Mouse (Mus musculus): Measurements from ENCODE around the gene Mapk1ip1l. TPM values are rescaled to one million over a fixed set of nuclear protein-coding genes. Genes with fewer than 3 reads are reported as not detected.

The Mapk1ip1l gene
- 35.6 and 41.6 TPM in 2 replicates for polyA plus RNA-seq (2015; fragmentation: Nextera tagmentation; extraction: Ambion mirVana)

DNA sequence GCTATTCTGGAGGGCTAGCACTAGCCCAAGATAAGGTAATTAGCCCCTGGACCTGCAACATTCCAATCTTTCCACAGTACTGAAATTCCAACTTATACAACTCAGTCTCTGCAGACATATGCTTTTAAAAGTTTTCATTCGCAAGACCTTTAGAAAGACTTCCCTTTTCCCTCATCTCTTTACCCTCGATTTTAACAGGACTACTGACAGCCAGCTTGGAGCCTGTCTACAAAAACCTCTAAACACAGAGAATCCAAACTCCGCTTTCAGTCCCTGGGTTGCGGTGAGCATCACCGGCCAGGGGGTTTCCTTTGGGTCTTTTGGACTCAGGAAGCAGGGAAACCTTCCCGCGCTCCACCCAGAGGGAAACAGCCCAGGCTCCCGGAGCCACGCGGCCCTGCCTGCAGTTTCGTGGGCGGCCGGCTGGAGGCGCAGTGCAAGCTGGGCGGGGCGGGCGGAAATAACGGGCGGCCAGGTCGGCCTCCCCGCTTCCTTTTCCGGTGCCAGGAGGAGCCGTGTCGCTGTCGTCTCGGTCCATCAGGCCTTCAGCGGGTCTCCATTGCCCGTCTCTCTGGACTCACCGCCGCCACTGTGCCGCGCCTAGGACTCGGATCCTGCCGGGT is at the start of gene Mapk1ip1l:
Mapk1ip1l (plus strand) TSS at position 482 of the 623 bp plus-strand sequence.
- peak; percentile 91 for ATAC-seq (ENCODE audit: low FRiP score)
- peak within 1 kb of the TSS; percentile 99 for H3K27ac ChIP-seq (replicated peaks)
- peak within 1 kb of the TSS; percentile 99 for H3K4me3 ChIP-seq (replicated peaks)
- peak within 1 kb of the TSS; percentile 100 for H3K9ac ChIP-seq (replicated peaks)
- H3K4me2 ChIP-seq, result peak within 1 kb of the TSS; percentile 85
- H3K27me3 ChIP-seq (replicated peaks), result no peaks in the 10 kb centered on the region
- H3K4me1 ChIP-seq, result peaks cover 33% of the 10 kb centered on the region
- under 1% methylated on average over 34 of the region's 34 CpGs for WGBS
- H3K9me3 ChIP-seq (replicated peaks), result no peaks in the 10 kb centered on the region
- no peaks in the 10 kb centered on the region for H3K36me3 ChIP-seq

DNA sequence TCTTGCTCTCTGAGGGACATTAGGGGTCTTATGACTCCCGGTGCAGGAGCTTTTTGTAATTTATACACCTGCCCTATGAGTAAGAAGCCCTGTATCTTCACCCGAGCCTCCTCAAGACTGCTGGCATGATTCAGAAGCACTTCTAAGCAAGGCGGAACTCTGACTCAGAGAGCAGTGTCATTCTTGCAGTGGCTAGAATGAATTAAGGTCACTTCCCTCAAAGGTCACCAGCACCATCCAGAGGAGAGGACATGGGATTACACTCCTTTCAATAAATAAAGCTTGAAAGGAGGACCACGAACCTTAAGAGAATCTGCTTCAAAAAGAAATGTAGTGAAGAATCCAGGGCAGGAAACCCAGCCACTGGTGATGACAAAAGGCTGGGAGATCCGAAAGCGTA is 48.2 kb upstream of the Mapk1ip1l start:
- no peak overlapping the region for H3K27ac ChIP-seq (replicated peaks)
- H3K4me1 ChIP-seq, result no peaks in the 10 kb centered on the region
- no peak overlapping the region for H3K9ac ChIP-seq (replicated peaks)
- 89% methylated on average over 6 of the region's 6 CpGs for WGBS
- peaks cover 35% of the 10 kb centered on the region for H3K36me3 ChIP-seq
- no peak overlapping the region for H3K4me2 ChIP-seq
- H3K4me3 ChIP-seq (replicated peaks), result no peak overlapping the region
- no peaks in the 10 kb centered on the region for H3K9me3 ChIP-seq (replicated peaks)
- no peak for ATAC-seq (ENCODE audit: low FRiP score)
- no peaks in the 10 kb centered on the region for H3K27me3 ChIP-seq (replicated peaks)

DNA sequence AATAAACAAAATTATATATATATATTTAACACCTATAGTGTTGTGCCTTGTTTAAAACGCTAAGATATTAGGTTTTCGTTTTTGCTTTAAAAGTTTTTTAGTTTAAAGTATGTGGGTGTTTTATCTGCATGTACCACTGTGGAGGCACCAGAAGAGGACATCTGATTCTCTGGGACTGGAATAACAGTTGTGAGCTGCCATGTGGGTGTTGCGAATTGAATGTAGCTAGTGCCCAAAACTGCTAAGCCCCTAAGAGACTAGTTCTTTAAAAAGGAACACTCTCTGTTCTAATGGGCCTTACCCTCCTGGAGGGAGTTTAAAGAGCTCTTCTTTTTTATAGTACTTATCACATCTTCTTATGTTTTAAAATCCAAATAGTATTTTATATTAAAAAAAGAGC is 33.2 kb upstream of the Mapk1ip1l start:
- Histone ChIP-seq H3K4me1 (no peaks in the 10 kb centered on the region), H3K36me3 (peaks cover 45% of the 10 kb centered on the region), H3K9me3 (replicated peaks) (no peaks in the 10 kb centered on the region), H3K4me2 (no peak overlapping the region), H3K9ac (replicated peaks) (no peak overlapping the region), H3K27ac (replicated peaks) (no peak overlapping the region), H3K27me3 (replicated peaks) (no peaks in the 10 kb centered on the region), H3K4me3 (replicated peaks) (no peak overlapping the region)
- over 99% methylated on average over 3 of the region's 3 CpGs for WGBS
- no peak for ATAC-seq (ENCODE audit: low FRiP score)

DNA sequence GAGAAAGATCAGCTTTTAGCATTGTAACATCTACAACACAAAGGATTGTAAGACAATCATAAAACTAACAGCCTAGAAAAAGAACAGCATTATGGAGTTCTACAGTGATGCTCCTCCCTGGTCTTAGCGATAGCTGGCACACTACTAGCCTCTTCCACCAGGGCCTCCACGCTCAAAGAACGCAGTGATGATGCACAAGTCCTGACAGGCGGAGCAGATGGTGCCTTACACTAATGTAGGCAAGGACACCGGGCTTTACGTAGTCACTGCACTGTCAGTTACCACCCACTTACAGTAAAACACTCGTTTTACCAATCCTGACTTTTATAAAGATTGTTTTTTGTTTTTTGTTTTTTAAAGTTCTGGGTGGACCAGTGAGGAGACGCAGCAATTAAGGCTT is 32.2 kb upstream of the Mapk1ip1l start:
- ATAC-seq (ENCODE audit: low FRiP score), result no peak
- Histone ChIP-seq H3K27me3 (replicated peaks) (no peaks in the 10 kb centered on the region), H3K9me3 (replicated peaks) (no peaks in the 10 kb centered on the region), H3K4me2 (no peak overlapping the region), H3K9ac (replicated peaks) (no peak overlapping the region), H3K27ac (replicated peaks) (no peak overlapping the region), H3K4me1 (no peaks in the 10 kb centered on the region), H3K36me3 (peaks cover 42% of the 10 kb centered on the region), H3K4me3 (replicated peaks) (no peak overlapping the region)
- WGBS, result 93% methylated on average over 8 of the region's 8 CpGs

DNA sequence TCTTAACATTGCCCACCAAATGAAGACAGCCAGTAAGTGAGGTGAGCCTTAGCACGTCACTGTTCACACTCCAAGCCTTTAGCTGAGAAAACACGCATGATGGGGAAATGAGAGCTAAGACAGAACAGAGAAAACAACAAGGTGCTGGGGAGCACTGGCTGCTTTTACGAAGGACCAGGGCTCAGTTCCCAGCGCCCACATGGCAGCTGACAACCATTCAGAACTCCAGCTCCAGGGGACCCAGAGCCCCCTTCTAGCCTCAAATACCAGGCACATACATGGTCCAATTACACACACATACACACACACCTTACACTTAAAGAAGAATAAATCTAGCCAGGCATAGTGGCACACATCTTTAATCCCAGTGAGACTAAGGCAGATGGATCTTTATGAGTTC is 29.0 kb upstream of the Mapk1ip1l start:
- peaks cover 41% of the 10 kb centered on the region for H3K36me3 ChIP-seq
- no peak for ATAC-seq (ENCODE audit: low FRiP score)
- 96% methylated on average over 4 of the region's 4 CpGs for WGBS

DNA sequence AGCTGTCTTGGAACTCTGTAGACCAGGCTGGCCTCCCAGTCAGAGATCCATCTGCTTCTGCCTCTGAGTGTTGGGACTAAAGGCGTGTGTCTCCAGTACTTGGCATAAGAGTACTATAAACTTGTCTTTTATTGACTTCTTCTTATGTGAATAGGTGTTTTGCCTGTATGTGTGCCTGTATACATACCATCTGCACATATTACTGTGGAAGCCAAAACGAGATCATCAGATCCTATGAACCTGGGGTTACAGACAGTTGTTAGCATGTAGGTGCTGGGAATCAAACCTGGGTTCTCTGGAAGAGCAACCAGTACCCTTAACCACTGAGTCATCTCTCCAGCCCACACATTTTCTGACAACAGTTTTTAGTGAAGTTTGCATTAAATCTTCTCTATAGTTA is 28.4 kb upstream of the Mapk1ip1l start:
- WGBS, result 97% methylated on average over 2 of the region's 2 CpGs
- no peak for ATAC-seq (ENCODE audit: low FRiP score)
- peaks cover 41% of the 10 kb centered on the region for H3K36me3 ChIP-seq
- H3K4me3 ChIP-seq (replicated peaks), result no peak overlapping the region
- no peak overlapping the region for H3K4me2 ChIP-seq
- H3K9me3 ChIP-seq (replicated peaks), result no peaks in the 10 kb centered on the region
- H3K27me3 ChIP-seq (replicated peaks), result no peaks in the 10 kb centered on the region
- H3K27ac ChIP-seq (replicated peaks), result no peak overlapping the region
- H3K4me1 ChIP-seq, result peaks cover 4% of the 10 kb centered on the region; the same call in 1 of the 2 replicates
- H3K9ac ChIP-seq (replicated peaks), result no peak overlapping the region

More for the DNA sequence above, 29.0 kb upstream of the Mapk1ip1l start:
- Histone ChIP-seq H3K4me2 (no peak overlapping the region), H3K4me1 (no peaks in the 10 kb centered on the region), H3K27ac (replicated peaks) (no peak overlapping the region), H3K4me3 (replicated peaks) (no peak overlapping the region), H3K27me3 (replicated peaks) (no peaks in the 10 kb centered on the region), H3K9me3 (replicated peaks) (no peaks in the 10 kb centered on the region), H3K9ac (replicated peaks) (no peak overlapping the region)

DNA sequence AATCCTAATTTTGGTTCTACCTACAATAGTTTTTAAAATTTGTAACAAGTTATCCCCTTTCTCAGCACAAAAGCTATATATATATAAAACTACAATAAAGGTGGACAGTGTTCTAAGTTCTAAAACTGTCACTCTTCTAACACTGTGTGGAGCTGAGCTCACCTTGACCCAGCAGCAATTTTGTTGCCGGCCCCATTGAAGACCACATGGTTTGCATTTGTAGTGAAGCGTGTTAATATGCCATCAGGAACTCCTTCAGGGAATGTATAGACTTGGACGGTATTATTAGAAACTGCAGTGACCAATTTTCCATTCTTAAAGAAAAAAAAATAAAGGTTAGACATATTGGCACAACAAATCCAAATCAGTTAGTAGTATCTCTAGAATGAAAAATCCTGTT is 24.3 kb upstream of the Mapk1ip1l start:
- Histone ChIP-seq H3K4me2 (no peak overlapping the region), H3K9ac (replicated peaks) (no peak overlapping the region), H3K9me3 (replicated peaks) (no peaks in the 10 kb centered on the region), H3K4me3 (replicated peaks) (no peak overlapping the region), H3K36me3 (peaks cover 17% of the 10 kb centered on the region), H3K27me3 (replicated peaks) (no peaks in the 10 kb centered on the region), H3K4me1 (peaks cover 26% of the 10 kb centered on the region), H3K27ac (replicated peaks) (no peak overlapping the region)
- no peak for ATAC-seq (ENCODE audit: low FRiP score)
- WGBS, result 87% methylated on average over 3 of the region's 3 CpGs

DNA sequence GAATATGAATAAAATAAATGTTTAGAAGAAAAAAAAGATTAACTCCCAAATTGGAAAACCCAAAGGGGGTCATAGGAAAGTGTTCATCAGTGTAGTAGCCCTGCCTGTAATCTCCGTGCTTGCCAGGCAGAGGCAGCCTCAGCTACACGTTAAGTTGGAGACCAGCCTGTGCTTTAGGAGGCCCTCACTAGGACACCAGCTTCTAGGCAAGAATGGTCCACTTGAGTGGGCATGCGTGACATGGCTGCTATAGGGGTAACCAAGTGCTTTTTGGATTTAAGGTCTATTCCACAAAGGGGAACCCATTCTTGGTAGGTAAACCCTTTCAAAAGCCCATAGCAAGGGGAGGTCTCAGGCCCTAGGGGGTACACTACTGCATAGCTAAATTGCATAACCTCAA is 22.6 kb upstream of the Mapk1ip1l start:
- Histone ChIP-seq H3K27ac (replicated peaks) (no peak overlapping the region), H3K4me1 (peaks cover 26% of the 10 kb centered on the region), H3K4me2 (peak overlapping the region; percentile 75), H3K27me3 (replicated peaks) (no peaks in the 10 kb centered on the region), H3K9me3 (replicated peaks) (no peaks in the 10 kb centered on the region), H3K9ac (replicated peaks) (0 out of 2 replicates have a peak overlapping the region, but pooled peaks have one; percentile 3), H3K36me3 (peaks cover 7% of the 10 kb centered on the region; the same call in 1 of the 2 replicates), H3K4me3 (replicated peaks) (peak overlapping the region; percentile 80)
- 23% methylated on average over 3 of the region's 3 CpGs for WGBS
- ATAC-seq (ENCODE audit: low FRiP score), result no peak

DNA sequence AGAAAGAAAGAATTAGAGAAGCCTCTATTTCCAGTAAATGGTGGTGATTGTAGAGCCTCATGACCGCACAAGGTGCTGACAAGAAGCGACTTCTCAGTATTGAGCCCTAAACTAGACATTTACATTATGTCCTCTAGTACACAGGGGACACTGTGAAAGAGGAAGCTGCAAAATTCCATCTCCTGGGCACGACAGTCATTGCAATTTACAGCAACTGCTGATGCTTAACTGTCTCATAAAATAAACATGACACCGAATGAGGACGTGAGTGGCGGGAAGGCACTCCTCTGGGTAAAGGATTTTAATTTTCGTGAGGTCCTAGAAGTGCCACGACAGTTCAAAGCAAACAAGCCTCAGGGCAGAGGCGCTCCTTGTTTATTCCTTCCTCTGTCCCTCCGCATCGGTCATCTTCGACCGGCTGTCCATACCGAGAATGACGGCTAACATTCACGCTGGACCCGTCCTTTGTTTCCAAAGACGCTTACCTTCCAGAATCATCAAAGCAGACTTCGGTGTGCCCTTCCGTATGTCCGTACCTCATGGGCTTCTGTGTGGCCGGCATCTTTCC is 21.9 kb upstream of the Mapk1ip1l start:
- Histone ChIP-seq H3K4me3 (replicated peaks) (peak overlapping the region; percentile 80), H3K4me2 (peak overlapping the region; percentile 75), H3K36me3 (peaks cover 2% of the 10 kb centered on the region; the same call in 1 of the 2 replicates), H3K9me3 (replicated peaks) (no peaks in the 10 kb centered on the region), H3K27me3 (replicated peaks) (no peaks in the 10 kb centered on the region), H3K27ac (replicated peaks) (peak overlapping the region; percentile 95), H3K9ac (replicated peaks) (peak overlapping the region; percentile 72), H3K4me1 (peaks cover 26% of the 10 kb centered on the region)
- 2% methylated on average over 22 of the region's 22 CpGs for WGBS
- ATAC-seq (ENCODE audit: low FRiP score), result peak; percentile 32

DNA sequence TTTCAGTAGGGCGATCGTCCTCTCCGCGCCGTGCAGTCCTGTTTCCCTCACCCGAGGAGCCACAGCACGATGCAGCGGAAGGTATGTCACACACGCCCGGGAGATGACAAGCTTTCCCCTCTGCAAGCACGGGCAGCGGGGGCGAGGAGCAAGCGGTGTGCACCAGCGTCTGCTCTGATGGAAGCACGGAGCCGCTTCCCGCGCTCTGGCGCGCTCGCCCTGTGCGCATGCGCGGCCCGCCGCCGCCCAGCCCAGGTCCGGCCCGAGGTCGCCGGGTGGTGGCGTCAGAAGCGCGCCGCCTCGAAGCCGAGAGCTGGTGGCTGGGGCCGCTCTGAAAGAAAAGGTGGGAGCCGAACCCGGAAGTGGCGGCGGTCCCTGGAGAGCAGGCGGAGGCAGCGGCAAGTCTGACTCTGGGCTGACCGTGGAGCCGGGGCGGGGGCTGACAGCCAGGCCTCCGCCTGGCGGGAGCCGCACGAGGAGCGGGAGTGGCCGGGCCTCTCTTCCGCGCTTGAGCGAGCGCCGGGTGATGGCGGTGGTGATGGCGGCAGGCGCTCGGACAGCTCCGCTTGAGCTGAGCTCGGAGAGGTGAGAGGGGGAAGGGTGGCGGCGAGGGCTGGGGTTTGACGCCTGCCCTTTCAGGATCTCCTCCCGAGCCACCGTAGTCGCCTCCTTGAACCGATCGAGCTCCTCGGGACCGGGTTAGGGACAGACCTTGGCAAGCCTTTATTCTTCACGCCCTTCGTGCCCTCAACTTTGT is 21.3 kb upstream of the Mapk1ip1l start, which contains the start of the genes Wdhd1 and Socs4:
Wdhd1 (minus strand) TSS at position 221 of the 757 bp plus-strand sequence.
Socs4 (plus strand) TSS at position 295 of the 757 bp plus-strand sequence.
- ATAC-seq (ENCODE audit: low FRiP score), result peak; percentile 97
- peak within 1 kb of the TSS; percentile 80 for H3K4me3 ChIP-seq (replicated peaks)

DNA sequence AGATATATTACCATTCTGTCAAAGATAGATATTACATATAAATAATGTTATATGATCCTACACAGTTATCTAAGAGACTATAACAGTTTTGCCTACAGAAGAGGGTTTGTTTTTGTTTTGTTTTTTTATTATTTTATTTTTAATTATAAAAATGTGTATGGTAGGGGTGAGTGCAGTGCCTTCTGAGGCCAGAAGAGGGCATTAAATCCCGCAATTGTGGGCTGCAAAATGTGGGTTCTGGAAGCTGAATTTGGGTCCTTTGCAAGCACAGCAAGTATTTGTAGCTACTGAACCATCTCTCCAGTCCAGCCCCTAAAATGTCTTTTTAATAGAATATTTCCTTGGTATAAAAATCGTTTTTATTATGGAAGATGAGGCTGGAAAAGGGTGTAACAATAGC is 19.0 kb upstream of the Mapk1ip1l start:
- H3K4me1 ChIP-seq, result peaks cover 26% of the 10 kb centered on the region
- WGBS, result 85% methylated on average over 2 of the region's 2 CpGs
- H3K36me3 ChIP-seq, result no peaks in the 10 kb centered on the region
- no peak overlapping the region for H3K9ac ChIP-seq (replicated peaks)
- no peak overlapping the region for H3K4me3 ChIP-seq (replicated peaks)
- no peak overlapping the region for H3K4me2 ChIP-seq
- no peaks in the 10 kb centered on the region for H3K9me3 ChIP-seq (replicated peaks)
- no peak overlapping the region for H3K27ac ChIP-seq (replicated peaks)
- no peaks in the 10 kb centered on the region for H3K27me3 ChIP-seq (replicated peaks)
- ATAC-seq (ENCODE audit: low FRiP score), result no peak

More for the DNA sequence above, 21.3 kb upstream of the Mapk1ip1l start, which contains the start of the genes Wdhd1 and Socs4:
- peaks cover 26% of the 10 kb centered on the region for H3K4me1 ChIP-seq
- no peaks in the 10 kb centered on the region for H3K27me3 ChIP-seq (replicated peaks)
- peak within 1 kb of the TSS; percentile 72 for H3K9ac ChIP-seq (replicated peaks)
- no peaks in the 10 kb centered on the region for H3K9me3 ChIP-seq (replicated peaks)
- peak within 1 kb of the TSS; percentile 75 for H3K4me2 ChIP-seq
- H3K36me3 ChIP-seq, result no peaks in the 10 kb centered on the region
- H3K27ac ChIP-seq (replicated peaks), result peak within 1 kb of the TSS; percentile 95
- under 1% methylated on average over 77 of the region's 77 CpGs for WGBS

All from neural tube, embryonic 15.5 days (tissue).